Mouse (Mus musculus) spleen, postnatal 0 days (tissue): ENCODE measurements around the gene Gm10334. TPM values are rescaled to one million over a fixed set of nuclear protein-coding genes. Genes with fewer than 3 reads are reported as not detected.

Experiments used
- polyA plus RNA-seq: library from polyadenylated mRNA; unstranded; fragments of >200 nt; fragmentation: Nextera tagmentation; extraction: Ambion mirVana; gene quantifications from 2 replicates; pipeline ENCODE4 v1.2.1, GENCODE M21; 2015

The Gm10334 gene
- polyA plus RNA-seq, result 8.0 and 40.8 TPM in 2 replicates

DNA sequence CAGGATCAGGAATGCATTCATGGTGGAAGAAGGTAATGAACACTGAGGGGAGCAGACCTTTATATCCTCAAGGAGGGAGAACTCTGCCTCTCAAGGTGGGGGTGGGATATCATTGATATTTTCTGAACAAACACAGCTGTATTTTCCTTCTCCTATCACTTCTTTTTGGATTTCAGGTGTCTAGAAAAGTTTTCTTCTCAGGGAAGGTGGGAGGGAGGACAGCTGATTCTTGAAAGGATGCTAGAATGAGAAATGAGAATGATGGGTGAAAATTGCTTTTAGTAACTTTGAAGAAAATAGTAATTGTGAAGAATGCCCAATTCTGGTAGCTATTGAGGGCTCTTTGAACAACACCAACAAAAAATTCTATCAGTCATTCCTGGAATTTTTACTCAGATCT, at the start of gene Gm10334:
Gene Gm10334, minus strand, starts transcription at position 101 of the 400 bp plus-strand sequence.

GRCm38 (mm10) chr6:41458632-41459031, 12.7 kb upstream of the Gm10334 start, which contains the start of gene Prss1:
Gene Prss1 (plus strand): TSS chr6:41458932.

Other genes starting within 250 kb of the Gm10334 start
- gene Try4, start 143.9 kb downstream of the Gm10334 start, polyA plus RNA-seq, result 24.9 and 87.6 TPM in 2 replicates
- gene Try5, start 129.3 kb downstream of the Gm10334 start, polyA plus RNA-seq, result 54.4 and 181 TPM in 2 replicates
- gene Try10, start 92.0 kb downstream of the Gm10334 start, polyA plus RNA-seq, result 10.3 and 37.8 TPM in 2 replicates
- gene Prss3, start 68.5 kb downstream of the Gm10334 start, polyA plus RNA-seq, result 11.8 and 54.9 TPM in 2 replicates
- gene Gm5771, start 53.8 kb downstream of the Gm10334 start, polyA plus RNA-seq, result 18.9 and 83.1 TPM in 2 replicates
- gene Prss1, start 12.8 kb upstream of the Gm10334 start, polyA plus RNA-seq, result 20.1 and 83.0 TPM in 2 replicates
- gene Prss2, start 75.6 kb upstream of the Gm10334 start, polyA plus RNA-seq, result 28.5 and 81.9 TPM in 2 replicates
- 1.6 and 3.6 TPM in 2 replicates for gene Ephb6, start 159.3 kb upstream of the Gm10334 start, polyA plus RNA-seq
- 0.06 TPM in 1 of 2 replicates, not detected in the other for gene Trpv6, start 190.3 kb upstream of the Gm10334 start, polyA plus RNA-seq
- gene Trpv5, start 234.6 kb upstream of the Gm10334 start, polyA plus RNA-seq, result 0.05 and 0.13 TPM in 2 replicates
- gene Llcfc1, start 238.3 kb upstream of the Gm10334 start, polyA plus RNA-seq, result 0.23 TPM in 1 of 2 replicates, not detected in the other